Mouse (Mus musculus): ENCODE data around the gene Osbpl9.

The Osbpl9 gene

GRCm38 (mm10) chr4:109207524-109207923, 5.5 kb upstream of the Osbpl9 start:
- no peak for DNase-seq (ENCODE audit: low read depth, low spot score)

- no peak for DNase-seq (ENCODE audit: low read depth, low spot score)
Measured at GRCm38 (mm10) chr4:109204416-109204815, 2.3 kb upstream of the Osbpl9 start.

DNA sequence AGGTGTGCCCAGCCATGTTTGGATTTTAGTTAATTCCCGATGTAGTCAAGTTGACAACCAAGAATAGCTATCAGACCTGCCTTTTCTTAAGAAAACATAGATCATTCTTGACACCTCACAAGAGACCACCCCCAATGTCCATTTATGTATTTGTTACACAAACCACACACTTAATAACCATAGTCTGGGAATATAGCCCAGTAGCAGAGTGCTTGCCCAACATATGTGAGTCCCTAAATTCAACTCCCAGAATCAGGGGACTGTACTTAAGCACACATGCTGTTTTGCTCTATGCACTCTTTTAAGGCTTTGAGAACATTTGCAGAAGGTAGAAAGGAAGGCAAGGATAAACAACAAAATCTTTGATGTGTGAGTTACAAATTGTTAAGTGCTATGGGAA, 1.9 kb upstream of the Osbpl9 start:
- DNase-seq (ENCODE audit: low read depth, low spot score), result no peak

DNA sequence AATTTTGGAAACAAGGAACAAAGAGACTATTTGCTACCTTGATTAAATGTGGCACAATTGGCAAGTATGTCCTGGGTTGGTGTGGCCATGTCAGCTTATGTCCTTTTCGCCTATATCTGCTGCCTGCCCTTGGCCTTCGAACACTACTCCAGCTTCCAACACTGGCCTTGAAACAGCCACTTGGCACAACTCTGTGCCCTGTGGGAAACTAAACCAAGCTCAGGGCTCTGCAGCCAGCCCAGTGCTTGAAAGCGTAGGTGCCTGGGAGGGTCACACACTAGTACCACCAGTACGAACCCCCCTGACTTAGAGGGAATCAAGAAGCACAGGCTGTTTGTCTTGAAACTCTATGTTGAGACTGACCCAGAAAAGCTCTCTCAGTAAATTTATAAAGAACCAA, 3.0 kb downstream of the Osbpl9 start:
- DNase-seq (ENCODE audit: low read depth, low spot score), result no peak

DNA sequence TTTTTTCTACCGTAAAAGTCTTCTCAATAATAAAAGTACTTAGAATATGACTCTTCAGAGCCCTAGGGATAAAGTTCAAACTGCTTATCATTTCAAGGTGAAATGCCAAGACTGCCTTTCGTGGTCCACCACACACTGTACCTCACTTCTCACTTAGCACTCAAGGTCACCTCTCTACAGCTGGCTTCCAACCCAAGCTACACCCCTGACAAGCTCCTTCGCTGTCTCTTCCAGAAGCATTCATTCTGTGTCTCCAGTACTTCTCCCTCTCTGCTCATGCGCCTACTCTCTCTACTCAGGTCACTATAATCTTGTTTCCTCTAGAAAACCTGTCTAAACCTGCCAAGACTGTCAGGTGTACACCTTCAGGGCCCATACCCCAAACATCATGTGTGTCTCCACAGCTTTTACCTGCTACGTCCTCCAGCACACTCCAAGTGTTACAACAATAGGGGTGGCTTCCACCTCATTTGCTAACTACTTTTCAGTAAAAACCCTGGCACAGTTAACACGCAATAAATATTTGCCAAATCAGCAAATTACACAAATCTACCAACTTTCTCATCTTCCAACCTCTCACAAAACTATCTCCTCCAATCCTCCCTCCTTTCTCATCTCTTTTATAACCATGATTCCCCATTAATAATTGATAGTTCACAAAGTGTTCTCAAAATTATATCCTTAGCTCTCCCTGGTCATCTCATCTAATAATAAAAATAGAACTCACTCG, 6.0 kb downstream of the Osbpl9 start:
- DNase-seq (ENCODE audit: low read depth, low spot score), result no peak

DNA sequence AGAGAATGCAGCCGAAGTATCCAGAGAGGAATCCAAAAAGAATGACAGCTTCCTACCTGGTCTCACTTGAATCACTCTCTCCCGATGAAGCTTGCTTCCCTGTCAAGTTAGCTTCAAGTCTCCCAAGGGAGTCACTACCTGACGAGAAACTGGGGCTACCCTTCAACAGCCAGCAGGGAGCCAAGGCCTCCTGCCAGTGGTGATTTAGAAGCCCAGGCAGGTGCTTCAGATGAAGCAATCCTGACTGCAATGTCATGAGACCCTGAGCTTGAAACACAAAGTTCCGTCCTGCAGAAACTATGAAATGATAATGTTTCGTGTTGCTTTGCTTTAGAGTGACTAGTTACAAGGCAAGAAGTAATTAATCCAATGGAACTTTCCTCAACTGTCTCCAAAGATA, 8.2 kb downstream of the Osbpl9 start:
- DNase-seq (ENCODE audit: low read depth, low spot score), result no peak

- DNase-seq (ENCODE audit: low read depth, low spot score), result no peak
Measured at GRCm38 (mm10) chr4:109191598-109191997, 10.5 kb downstream of the Osbpl9 start.

GRCm38 (mm10) chr4:109185616-109186405, 16.3 kb downstream of the Osbpl9 start:
- no peak for DNase-seq (ENCODE audit: low read depth, low spot score)

GRCm38 (mm10) chr4:109175677-109176076, 26.4 kb downstream of the Osbpl9 start:
- no peak for DNase-seq (ENCODE audit: low read depth, low spot score)

DNA sequence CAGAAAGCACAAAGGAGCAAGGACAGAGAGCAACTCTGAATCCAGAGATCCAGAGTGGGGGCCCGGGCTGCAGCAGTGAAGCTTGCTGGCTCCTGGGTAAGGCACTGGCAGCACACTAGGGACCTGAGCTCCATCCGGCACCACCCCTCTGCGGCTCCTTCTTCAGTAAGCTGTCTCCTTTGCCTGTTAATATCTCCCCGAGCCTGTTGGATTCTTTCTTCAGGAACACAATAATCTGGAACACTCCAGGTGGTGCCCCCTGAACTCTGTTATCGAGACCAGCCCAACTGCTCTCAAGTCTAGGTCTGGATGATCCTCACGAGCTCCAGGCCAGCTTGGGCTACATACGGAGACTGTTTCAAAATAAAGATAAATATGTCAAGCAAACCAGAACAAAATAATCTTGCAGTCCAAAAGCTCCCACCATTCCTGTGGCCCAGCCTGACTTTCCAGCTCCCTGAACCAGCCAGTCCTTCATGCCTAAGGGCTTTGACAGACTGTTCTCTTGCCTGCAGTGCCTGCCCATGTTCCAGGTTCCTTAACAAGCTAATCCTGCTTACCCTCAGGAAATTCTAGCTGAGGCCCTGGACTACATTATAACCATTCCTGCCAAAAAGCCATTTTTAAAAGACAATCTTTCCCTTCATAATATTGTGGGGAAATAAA, 28.2 kb downstream of the Osbpl9 start:
- no peak for DNase-seq (ENCODE audit: low read depth, low spot score)

DNA sequence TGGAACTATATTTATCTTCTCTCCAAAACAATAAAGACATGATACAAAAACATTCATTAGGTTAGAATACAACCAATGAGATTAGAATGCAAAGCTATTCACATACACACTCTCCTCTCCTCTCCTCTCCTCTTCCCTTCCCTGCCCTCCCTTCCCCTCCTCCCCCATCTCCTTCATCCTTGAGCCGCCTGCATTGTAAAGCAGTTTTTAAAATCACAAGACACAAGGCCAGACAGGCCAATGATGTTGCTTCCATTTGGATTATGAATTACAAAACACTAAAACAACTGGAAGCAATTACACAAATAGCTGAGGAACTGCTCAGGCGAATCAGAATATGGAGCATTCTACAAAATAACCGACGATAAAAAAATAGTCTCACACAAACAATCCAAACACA, 28.7 kb downstream of the Osbpl9 start:
- no peak for DNase-seq (ENCODE audit: low read depth, low spot score)

DNA sequence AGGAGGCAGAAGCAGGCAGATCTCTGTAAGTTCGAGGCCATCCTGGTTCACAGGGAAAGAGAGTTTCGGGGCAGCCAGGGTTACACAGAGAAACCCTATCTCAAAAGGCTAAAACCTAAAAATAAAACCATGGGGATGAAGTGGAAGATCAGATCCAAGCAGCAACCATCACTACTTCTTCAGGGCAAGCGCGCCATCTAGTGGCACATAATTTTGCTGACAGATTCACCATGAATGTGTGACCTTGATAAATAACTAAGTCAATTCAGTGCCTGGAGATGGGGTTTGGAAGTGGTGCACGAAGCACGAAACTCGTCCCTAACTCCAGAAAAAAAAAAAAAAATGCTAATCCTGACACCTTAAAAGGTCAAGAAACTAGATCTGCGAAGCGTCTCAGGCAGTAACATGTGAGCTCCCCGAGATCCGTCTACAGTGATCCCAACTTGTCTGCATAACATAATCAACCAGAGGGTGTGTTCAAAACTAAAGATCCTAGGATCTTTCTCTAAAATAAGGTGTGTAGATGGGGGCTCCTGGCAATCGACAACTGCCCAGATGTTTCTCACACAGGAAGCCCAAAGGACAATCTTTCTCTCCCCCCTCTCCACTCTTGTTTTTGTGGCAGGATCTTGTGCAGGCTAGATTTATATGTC, 36.4 kb downstream of the Osbpl9 start:
- peak; percentile 68 for DNase-seq (ENCODE audit: low read depth, low spot score)

GRCm38 (mm10) chr4:109156481-109157261, 45.4 kb downstream of the Osbpl9 start:
- DNase-seq (ENCODE audit: low read depth, low spot score), result no peak

- DNase-seq (ENCODE audit: low read depth, low spot score), result no peak
Measured at GRCm38 (mm10) chr4:109156073-109156472, 46.0 kb downstream of the Osbpl9 start.

DNA sequence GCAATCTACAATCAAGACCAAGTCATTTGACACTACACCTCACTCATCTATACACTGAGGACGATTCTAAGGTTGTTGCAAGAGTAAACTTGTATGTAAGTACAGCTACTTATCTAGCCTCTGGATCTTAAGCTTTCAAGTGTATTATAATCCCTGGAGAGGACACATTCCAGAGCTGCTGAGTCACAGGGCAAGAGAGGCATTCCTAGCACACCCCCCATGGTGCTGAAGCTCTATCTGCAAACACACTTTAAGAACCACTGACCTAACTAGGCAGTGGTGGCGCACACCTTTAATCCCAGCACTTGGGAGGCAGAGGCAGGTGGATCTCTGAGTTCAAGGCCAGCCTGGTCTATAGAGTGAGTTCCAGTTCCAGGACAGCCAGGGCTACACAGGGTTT, 51.9 kb downstream of the Osbpl9 start:
- DNase-seq (ENCODE audit: low read depth, low spot score), result no peak

DNA sequence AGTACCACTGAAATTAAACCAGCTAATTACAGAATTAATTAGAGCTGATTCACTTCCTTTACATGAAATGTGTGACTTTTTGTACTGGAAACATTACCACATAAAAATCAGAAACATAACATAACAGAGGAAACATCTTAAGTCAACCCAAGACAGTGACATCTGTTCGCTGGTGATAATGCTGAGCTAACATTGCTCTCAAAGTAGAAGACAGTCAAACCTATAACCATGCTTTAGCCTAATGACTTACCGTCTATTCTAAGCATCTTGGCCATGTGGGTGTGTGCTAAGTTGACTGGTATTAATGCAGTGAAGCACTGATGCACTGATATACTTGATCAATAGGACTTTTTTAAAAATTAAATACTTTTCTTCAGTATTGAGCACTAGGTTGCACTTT, 52.7 kb downstream of the Osbpl9 start:
- DNase-seq (ENCODE audit: low read depth, low spot score), result no peak

GRCm38 (mm10) chr4:109147278-109148038, 54.6 kb downstream of the Osbpl9 start:
- no peak for DNase-seq (ENCODE audit: low read depth, low spot score)

DNA sequence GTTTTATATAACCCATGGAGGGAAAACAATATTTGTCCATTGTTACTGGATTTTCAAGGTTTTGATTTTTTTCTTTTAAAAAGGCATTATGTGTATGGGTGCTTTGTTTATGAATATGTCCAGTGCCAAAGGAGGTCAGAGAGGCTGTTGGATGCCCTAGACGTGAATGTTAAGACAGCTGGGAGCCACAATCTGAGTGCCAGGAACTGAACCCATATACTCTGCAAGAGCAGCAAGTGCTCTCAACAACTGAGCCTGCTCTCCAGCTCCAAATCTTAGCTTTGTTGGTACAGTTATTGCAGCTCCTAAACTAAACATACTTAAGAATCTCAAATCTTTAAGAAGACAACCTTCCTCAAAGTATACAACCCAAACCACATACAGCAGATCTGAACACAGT, 59.0 kb downstream of the Osbpl9 start:
- no peak for DNase-seq (ENCODE audit: low read depth, low spot score)

DNA sequence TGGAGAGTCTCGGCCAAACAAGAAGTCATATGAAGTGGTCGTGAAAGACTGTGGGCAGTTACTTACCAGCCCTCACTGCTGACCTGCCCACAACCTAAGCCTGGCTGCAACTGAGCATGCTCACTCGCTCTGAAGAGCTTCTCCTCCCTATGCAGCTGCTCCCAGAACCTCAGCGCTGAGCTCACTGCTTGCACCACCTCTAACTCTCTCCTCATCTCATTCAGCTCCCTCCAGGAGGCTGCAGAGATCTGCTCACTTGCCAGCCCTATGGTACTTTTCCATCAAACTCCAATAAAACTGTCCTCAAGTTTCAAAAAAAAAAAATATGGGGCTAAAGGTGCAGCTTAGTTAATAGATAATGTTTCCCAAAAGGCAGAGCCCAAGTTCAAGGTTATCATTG, 63.5 kb downstream of the Osbpl9 start:
- no peak for DNase-seq (ENCODE audit: low read depth, low spot score)

DNA sequence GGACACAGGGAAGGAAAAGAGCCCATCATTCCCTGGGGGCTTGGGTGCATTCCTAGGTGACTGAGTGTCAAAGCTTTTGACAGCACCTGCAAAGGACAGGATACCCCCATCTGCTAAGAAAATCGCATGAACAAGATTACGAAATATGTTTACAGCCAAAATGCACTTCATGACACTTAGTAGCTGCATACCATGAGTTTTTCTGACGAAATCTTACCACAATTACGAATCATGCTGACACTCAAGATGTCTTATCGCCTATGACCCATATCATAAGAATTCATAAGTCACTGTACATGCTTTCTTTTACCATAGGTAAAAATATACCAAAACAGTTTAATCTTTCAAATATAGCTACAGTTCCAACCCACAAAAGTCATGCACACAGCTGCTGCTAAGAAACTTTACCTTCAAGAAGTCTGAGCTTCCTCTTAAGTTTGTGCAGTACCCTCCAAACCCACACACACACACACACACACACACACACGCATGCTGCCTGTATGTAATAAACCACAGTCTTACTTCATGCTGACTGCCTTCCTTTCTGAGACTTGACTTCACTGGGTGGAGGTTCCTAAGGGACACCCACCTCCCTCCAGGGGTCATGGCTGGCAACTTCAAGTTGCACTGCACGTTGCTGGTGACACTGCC, 65.5 kb downstream of the Osbpl9 start:
- no peak for DNase-seq (ENCODE audit: low read depth, low spot score)
